Mouse (Mus musculus) right cerebral cortex, adult 2 months (tissue): ENCODE results near the gene Hs6st1.
A peak's percentile ranks its signal among the peaks of the same experiment; 100 is the strongest.

ENCODE experiments used
- DNase-seq, 2 experiments: peaks; one replicate each; pipeline ENCODE4 v3.0.0; 2021 to 2022; ENCODE audit warnings: low spot score in 2 of 2

The Hs6st1 gene

DNA sequence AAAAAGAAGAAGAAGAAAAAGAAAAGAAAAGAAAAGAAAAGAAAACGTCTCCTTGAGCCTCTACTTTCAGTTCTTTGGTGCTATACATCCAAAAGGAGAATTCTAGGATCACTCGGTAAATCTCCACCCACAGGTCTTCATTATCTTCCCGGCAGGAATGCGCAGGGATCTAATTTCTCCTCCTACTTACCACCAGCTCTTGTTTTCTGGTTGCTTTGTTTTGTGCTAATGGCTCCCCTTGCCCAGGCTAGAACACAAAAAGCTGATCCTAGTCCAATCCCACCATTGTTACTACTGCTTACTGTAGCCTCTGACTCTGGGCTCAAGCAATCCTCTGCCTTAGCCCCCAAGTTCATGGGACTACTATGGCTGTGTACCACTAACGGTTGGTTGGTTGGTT, 16.9 kb downstream of the Hs6st1 start:
- no peak for DNase-seq

DNA sequence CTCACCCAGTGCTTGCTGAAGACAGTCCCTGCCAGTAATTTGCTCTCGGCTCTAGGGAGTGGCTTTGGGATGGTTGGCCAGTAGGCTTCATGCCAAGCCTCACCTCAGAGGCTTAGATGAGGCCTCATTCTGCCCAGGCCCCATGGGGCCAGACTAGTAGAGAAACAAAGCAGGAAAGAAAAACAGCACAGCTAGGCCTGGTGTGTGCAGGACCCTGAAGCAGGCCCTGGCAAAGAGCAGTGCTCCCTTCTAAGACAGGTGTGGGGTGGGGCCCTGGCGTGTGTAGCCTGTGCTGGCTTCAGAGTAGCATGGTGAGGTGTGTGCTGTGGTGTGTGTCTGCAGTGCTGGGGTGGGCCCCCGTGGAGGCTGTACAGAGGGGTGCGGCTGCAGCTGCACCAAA, 20.2 kb downstream of the Hs6st1 start:
- no peak for DNase-seq

DNA sequence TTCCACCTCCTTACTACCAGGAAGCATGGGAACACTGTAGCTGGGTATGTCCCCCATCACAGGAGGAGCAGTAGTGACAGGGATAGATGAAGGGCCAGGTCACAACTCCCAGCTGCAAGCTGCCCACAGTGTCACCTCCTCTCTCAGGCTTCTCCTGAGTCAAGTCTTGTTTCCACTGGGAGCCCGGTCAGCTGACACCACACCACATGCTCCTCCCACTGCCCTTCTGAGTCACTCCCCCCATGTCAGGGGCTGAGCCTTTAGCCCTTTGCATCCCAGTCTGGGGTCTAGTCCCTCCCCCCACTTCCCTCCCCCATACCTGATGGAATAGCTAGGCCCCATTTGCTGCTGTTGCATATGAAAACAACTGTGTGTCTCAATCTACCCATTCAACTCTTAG, 21.3 kb downstream of the Hs6st1 start:
- no peak for DNase-seq

DNA sequence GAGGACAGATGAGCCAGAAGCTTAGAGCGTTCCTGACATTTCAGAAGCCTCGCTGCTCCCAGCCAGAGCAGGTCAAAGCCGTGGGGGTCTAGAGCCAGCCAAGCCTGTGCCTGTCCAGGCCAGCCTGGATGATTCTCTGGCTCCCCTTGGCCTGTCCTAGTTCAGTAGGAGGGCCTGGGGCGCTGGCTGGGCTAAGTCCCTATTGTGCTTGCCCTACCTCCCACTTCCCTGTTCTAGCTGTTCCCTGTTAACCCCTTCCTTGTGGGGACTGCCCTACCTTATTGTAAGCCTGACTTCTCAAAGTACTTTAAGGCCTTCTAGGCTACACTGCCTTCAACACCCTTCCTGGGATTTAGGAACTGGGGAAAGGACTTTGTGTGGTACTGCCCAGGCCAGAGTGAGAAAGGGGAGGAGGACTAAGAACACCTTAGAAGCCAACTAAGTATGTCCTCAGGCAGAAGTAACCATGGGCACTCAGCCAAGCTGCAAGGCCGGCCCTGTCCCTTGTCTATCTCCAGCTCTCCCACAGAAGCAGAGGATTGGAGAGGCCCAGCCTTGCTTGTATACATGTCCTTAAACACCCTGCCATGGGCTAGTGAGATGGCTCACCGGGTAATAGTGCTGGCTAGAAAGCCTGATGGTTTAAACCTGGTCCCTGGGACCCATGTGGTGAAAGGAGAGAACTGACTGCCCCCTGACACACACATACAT, 22.0 kb downstream of the Hs6st1 start:
- DNase-seq = no peak

DNA sequence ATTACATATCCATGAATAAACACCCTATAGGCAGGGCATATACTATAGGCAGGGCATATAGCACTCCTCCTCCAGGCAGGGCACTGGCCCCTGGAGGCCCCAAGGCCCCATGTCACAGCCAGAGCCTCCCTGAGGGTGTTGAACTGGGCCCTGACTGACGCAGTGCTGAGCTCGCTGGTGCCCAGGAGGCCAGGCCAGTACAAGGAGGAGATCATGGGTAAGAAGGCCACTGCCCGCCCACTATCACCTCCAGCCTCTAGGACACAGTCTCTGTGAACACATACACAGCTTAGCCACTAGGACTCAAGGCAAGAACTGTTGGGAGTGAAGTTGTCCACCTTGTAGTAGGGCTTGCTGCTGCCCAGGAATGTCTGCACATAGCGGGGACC, 22.5 kb downstream of the Hs6st1 start:
- DNase-seq = no peak

DNA sequence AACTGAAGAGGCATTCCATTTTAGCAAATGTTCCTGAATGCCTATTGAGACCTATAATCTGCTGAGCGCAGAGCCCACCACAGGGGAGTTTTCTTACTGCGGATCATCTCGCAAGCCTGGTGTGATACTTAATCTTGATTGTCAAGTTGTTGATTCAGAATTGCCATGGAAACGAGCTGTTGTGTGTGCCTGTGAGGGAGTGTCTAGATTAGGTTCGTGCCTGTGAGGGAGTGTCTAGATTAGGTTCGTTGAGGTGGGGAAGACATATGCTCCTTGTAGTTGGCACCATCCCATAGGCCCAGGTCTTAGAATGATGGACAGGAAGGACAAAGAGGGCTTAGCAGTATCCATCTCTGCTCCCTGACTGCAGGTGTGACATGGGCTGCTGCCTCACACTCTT, 23.0 kb downstream of the Hs6st1 start:
- no peak for DNase-seq

DNA sequence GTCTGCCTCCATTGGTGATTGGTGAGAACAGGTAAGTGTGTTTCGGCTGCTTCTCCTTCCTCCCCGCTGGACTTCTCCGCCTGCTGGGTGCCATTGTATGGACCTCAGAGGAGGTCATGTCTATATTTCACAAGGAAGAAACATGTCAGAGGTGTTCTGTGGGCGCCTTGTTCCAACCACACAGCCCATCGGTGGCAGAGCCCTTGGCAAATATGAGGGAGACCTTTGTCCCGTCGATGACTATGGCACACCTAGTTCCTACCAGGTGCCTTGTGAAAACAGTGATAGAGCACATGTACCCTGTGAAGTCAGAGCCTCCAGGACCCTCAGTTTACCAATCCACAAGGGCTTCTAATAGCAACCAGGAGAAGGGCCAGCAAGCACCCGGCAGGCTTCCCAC, 25.5 kb downstream of the Hs6st1 start:
- no peak for DNase-seq

DNA sequence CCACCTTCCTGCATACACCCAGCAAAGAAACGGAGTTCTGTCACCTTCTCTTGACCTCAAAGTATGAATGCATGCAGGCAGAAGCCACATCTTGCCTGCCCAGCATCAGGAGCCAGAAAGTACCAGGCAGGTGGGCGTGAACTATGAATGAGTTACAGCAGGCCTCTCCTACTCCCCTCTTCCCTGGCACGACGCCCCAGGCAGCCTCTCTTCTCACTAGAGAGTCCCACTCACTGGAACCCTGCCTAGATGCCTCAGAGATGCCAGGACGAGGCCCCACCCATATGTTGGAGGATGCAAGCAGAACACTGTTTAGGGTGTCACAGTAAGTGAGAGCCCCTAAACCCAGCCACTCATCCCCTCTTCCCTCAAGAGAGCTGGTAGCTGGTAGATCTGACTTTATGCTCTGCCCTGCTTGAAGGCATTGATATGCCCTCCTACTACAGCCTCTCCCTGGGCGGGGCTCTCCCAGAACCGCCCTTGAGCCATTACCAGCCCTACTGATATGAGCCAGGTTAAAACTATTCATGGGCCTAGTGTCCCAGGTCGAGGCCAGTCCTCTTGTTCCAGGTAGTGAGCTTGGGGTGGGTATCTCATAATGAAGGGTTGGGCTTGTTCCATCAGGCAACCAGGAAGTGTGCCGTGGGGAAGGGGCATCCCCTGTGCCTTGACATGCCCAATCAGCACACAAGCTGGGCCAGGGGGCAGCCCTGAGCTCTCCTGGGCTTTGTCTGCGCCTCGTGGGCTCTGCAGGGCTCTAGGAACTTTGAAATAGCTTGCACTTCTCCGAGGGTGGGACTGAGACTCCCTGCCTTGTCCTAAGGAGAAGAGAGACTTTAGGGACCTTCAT, 27.4 kb downstream of the Hs6st1 start:
- DNase-seq = peak; percentile 93 to 94

DNA sequence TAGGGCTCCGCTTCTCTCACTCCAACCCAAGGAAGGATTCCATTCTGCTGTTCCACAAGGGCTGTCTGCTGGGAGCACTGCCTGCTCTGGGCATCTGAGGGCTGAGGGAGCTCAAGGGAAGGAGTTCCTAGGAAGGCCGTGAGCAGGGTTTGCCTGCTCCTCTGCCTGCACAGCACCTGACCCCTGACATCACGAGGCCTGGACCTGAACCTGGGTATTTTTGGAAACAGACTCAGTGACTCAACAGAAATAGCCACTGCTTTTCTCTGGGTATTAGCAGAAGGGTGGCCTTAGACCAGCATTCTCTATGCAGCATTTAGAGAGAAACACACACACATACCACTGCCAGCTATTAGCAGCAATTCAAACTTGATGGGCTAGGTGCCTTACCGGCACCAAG, 30.2 kb downstream of the Hs6st1 start:
- DNase-seq = no peak

DNA sequence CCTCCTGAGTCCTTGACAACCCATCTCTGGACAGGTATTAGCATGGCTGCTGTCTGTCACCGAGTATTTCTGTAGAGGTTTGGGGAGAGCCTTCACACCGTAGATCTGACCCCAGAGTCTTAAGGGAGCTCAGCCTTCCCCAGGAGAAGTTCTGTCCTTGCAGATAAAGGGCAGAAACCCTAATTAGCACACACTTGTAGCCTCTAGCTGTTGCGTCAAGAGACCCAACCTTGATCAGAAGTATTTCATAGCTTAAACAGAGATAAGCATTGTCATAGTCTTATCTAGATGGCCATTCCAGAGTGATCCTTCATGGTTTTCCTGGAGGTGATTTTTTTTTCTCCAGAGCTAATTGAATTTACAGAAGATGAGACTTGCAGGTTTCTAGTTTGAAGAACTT, 32.2 kb downstream of the Hs6st1 start:
- no peak for DNase-seq

DNA sequence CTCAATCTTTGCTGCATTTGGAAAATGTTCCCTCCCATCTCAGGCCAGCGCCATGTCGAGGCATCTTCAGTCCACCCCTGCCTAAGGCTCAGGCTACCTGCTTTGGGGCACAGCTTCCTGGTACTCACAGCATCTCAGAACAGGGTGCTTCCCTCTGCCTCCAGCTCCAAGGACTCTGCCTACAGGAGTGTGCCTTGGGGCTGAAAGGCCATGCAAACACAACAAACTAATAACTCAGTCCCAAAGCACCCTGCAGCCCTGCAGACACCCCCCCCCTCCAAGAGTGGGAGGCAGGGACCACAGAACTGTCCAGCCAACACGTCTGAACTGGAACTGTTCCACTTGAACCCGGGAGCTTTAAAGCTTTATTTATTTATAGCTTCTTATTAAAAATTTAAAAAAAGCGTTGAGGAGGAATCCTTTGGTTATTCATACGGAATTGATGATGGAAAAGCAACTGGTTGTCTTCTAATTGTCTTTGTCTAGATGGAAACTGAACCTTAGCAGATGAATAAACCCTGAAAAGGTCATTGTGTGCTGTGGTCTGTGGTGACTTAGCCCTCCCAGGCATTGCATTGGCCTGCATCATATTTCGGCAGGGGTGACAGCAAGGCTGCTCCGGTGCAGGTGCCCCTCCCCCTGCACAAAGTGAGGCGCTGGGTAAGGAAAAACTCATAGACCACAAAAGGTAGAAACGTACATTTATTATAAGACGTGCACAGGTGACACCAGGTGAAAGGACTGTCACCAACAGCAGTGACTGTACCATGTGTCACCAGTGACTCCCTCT, 37.9 kb downstream of the Hs6st1 start:
- DNase-seq = no peak

DNA sequence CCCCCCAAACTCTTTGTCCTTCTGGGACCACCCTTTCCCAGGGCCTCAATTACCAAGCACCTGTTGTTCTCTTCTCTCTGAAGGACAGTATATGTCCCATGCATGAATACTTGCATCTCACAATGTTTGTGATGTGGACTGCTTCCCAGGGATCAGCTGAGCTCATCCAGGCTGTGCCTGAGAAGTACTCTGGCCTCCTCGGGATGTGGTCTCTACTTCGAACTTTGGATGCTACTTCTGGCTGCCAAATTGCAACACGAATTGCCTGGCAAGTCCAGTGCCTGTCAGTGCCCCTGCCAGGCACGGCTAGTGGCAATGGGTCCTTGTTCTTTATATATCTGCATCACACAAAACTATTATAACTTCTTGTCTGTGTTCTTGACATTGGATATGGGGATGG, 41.8 kb downstream of the Hs6st1 start:
- no peak for DNase-seq

DNA sequence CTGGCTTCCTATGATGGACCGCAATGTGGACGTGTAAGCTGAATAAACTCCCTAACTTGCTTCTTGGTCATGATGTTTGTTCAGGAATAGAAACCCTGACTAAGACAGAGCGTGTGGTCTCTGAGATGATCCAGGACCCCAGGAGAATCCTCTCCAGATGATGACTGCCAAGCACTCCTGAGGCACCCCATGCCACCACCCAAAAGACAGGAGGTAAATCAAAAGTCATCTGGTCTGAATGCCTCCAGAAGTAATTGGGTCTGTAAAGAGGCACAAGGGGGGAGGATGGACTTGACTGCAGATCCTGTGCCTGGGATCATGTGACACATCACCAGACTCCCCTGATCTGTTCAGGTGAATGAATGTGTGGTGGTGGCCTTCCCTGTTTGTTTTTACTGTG, 44.5 kb downstream of the Hs6st1 start:
- DNase-seq = no peak

DNA sequence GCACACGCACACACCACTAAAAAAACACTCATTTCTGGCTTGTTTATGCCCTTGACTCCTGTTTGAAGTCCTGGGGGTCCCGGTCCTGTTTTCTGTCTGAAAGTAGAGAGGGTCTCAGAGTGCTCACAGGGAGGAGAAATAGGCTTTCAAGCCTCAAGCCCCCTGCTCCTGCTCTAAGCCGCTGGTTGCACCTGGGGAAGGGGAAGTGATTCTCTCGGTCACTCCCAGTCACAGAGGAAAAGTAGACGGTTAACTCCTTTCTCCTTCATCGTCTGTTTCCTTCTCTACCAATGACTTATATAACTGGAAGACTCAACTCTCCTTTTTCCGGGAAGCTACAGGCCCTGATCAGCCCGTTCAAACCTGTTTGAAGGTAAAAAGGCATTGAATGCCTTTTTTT, 45.5 kb downstream of the Hs6st1 start:
- DNase-seq = no peak

DNA sequence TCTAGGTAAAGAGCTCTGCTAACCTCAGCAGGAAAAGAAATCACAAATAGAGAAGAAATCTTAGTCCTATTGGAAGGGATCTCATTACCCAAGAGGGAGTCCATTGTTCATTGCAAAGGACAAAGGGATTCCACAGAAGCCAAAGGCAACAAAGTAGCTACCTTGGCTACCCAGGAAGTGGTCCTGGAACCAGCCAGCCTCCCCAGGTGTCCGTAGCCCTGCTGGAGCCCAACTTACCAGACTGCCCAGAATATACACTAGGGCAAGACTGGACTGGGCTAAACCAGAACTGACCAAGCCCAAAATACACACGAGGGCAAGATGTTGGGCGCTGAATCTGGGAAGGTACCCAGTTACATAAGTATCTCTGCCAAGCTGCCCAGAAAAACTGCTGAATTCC, 46.6 kb downstream of the Hs6st1 start:
- DNase-seq = no peak

DNA sequence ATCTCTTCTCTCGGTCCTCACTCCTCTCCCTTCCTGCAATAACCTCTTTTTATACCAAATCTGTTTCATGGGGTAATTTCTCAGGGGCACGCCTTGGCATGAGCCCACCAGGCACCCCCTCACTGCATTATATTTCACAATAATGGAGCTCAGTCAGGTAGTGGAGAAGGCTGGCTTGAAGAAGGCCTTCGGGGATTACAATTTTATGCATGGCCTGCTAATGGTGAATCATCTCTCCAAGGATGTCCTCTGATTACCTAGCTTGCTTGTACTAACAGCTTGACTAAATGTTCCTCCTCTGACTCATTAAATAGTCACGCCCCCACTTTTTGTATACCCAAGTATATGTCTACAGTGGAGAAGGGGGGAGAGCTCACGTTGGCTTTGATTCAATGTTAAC, 48.3 kb downstream of the Hs6st1 start:
- DNase-seq = no peak

DNA sequence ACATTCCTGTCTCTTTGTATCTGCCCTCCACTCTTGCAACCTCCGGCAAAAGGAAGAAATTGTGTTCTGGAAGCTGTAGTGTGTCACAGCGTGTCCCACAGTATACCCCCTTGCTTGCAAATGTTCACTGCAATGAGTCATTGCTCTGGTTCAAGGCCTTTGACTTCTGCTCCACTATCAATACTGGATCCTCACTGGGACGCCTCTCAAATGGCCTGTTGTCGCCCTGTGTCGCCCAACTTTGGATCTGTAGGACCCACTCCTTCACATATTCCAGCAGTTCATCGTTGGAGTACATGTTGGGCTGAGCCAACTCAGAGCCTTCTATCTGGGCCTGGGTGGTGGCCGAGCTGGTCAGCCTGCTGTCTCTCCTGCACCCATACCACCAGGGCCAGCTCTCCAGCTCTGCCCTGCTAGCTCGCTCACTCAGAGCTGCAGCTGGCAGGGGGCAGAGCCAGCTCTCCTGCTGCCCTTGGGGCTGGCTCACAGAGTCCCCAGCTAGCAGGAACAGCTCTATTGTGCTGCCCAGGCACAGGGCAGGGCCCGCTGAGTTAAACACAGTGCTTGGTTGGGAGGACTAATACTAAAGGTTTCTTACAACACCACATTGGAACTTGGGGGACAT, 50.0 kb downstream of the Hs6st1 start:
- no peak for DNase-seq

DNA sequence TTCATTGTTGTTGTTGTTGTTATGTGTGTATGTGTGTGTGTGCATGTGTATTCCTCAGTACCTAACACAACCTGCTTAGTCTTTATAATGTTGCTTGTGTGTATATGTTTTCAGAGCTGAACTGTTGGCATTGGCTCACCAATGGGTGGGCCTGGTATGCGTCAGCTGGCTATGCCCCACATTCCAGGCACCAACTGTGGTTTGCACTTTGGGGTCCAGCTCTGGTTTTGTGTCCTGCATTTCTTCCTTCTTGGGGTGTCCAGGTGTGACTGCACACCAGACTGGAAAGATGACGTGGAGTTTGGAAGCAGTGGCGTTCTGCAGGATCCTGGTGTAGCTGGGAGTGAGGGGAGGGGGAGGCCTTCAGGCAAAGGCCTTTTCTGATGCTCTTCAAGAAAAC, 50.8 kb downstream of the Hs6st1 start:
- no peak for DNase-seq

DNA sequence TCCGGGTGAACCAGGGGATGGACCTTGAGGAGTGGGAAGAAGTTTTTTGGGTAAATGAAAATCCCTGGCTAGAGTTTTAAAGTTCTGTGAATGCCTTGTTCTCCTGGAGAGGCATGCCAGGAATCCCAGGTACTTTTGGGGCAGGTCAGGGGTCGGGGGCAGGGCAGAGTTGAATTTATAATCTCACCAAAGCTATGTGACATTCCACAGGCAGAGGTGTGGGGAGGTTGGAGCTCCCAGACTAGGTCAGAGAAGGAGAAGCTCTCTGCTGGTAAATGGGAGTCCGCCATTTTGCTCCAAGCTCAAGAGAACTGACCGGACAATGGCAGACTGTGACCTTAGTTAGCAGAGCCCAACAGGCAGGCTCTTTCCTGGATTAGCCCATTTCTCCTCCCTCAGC, 51.2 kb downstream of the Hs6st1 start:
- no peak for DNase-seq

DNA sequence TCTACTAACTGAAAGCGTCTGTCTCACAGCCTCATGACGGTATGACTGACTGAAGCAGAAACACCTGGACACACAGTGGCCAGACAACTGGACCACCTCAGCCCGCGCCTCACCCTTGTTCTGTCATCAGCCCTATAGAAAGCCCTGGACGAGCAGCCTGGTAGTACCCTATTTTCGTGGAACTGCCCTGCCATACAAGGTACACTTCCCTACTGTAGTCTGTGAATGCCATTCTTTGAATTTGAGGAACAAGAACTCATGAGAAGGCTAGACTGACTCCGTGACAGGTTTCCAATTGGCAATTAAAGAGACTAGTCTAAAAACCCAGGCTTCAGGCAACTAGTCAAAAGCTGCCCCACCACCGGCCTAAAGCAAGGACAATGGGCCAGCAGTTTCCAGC, 53.0 kb downstream of the Hs6st1 start:
- DNase-seq = no peak

DNA sequence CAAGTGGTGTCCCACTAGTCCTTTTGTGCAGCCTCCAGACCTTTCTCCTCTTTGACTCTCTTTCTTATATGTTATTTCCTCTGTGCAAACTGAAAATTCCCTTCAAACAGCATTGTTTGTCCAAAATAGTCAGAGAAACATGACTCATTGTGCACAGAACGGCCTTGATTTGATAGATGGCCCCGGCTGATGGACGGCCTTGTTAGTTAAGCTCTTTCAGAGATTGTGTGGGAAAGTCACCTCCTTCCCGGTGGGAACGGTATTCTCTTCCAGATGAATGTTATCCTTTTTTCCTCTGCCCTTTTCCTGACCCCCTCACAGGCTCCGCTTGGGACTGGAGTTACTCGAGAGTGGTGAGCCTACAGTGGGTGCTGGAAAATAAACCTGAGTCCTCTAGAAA, 56.9 kb downstream of the Hs6st1 start:
- no peak for DNase-seq

DNA sequence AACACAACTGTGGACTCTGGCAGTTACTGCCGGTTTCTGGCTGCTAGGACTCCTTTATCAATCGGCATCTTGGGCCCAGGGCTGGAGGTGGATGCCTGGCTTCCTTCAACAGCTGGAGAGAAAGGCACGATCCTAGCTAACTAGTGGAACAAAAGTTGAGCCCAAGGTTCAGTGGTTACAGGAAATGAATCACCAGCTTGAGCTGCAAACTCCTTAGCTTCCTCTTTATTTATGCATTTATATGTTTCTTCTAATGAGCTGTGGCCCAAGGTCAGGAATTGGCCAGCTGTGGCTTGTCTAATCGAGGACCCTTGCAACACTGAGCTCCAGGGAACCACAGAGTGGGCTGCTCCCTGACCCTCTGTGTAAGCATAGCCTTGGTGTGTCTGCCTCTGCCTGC, 60.9 kb downstream of the Hs6st1 start:
- DNase-seq = no peak
